Mouse (Mus musculus) thymus, adult 2 months (tissue): ENCODE results near the gene Prkag2.

Source experiments
- CTCF ChIP-seq: fragments of 200-500 bp; IDR thresholded peaks from 2 replicates; pipeline ENCODE4 v1.5.1; 2012; ENCODE audit warnings: mild to moderate bottlenecking, control low read depth, low read length, moderate library complexity, borderline replicate concordance; ENCODE audit not compliant: control insufficient read depth, poor library complexity, insufficient read depth; ENCODE audit errors: extremely low read depth
- POLR2A ChIP-seq: fragments of 200-500 bp; IDR thresholded peaks from 2 replicates; pipeline ENCODE4 v1.6.1; 2012; ENCODE audit warnings: mild to moderate bottlenecking, low read length, control low read depth, moderate library complexity; ENCODE audit not compliant: control insufficient read depth, poor library complexity, insufficient read depth; ENCODE audit errors: extremely low read depth

DNA sequence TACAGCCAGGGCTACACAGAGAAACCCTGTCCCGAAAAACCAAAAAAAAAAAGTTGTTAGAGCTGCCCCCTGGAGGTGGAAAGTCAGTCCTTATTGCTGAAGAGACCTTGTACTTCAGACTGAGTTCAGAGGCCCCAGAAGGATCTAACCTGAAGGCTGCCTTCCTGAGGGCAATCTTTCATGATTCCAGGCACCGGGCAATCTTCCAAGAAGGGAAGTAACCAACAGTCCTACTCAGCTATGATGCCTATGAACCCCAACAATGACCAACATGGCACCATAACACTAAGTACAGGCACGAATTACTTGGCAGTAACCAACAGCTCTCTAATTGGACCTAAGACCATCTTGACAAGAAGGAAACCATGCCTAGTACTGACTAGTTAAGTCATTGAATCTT, 272.0 kb downstream of the Prkag2 start:
- no peak for TF ChIP-seq POLR2A
- no peak for TF ChIP-seq CTCF
